Mouse (Mus musculus) heart, adult 8-10 months (tissue): ENCODE results near the gene Vmn1r27. TPM values are rescaled to one million over a fixed set of nuclear protein-coding genes. Genes with fewer than 3 reads are reported as not detected.

ENCODE experiments used
- DNase-seq: peaks from one replicate; pipeline ENCODE4 v3.0.0; 2022; ENCODE audit warnings: low spot score
- total RNA-seq, 4 experiments: library from RNA; stranded (reverse); gene quantifications; 2 replicates each; pipeline ENCODE4 v1.2.4; 2022

The Vmn1r27 gene
- not detected for total RNA-seq

DNA sequence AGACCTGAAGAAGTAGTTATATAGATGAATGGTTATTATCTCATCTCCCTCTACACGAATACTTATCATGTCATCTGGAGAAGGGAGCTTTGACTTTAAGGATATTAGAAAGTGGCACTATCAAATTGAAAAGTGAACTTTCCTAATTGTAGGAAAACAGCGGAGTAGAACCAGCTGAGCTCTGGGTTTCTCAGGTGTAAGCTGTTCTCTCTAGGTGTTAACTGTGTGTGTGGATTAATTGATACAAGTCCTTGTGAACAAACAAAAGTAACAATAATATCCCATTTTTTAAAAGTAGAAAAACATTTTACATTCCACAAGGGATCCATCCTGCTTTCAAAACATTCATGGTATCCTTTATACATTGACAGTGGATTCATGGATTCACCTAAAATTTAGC is at the start of gene Vmn1r27:
Gene Vmn1r27 (minus strand): TSS at position 101 of the 400 bp plus-strand sequence.
- no peak for DNase-seq

DNA sequence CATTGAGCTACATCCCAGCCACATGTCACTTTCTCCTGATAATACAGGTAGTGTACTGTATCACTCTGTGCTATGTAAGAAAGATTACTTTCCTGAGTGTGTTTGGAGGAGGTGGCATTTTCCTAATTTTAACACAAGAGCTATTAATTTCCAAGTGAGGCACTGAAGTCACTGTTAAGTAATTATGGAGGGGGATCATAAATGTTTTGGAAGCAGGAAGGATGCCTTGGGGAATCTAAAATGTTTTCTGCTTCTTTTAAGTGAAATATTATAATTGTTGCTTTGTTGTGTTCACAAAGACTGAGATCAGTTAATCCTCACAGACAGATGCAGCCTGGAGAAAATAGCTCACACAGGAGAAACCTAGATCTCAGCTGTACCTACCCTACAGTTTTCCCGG is 43.1 kb upstream of the Vmn1r27 start, which contains the start of gene Vmn1r28:
Gene Vmn1r28 (plus strand): TSS at position 301 of the 400 bp plus-strand sequence.
- no peak for DNase-seq

- no peak for DNase-seq
Observed at GRCm38 (mm10) chr6:58216119-58216518, 2.5 kb downstream of the Vmn1r27 start.

Other genes starting within 250 kb of the Vmn1r27 start
- gene Vmn1r25, start 238.0 kb downstream of the Vmn1r27 start, total RNA-seq: not detected
- gene Vmn1r26, start 203.7 kb downstream of the Vmn1r27 start, total RNA-seq: not detected
- gene Vmn1r28, start 43.2 kb upstream of the Vmn1r27 start, total RNA-seq: not detected
- gene Vmn1r29, start 82.7 kb upstream of the Vmn1r27 start, total RNA-seq: not detected
- not detected for gene Vmn1r30, start 224.6 kb upstream of the Vmn1r27 start, total RNA-seq